Mouse (Mus musculus) small intestine, adult 2 months (tissue): ENCODE measurements around the gene Cenpt.

Experiments used
- CTCF ChIP-seq: fragments of 200-500 bp; IDR thresholded peaks from 2 replicates; pipeline ENCODE4 v1.5.1; 2012; ENCODE audit warnings: low read depth, mild to moderate bottlenecking, control low read depth, inconsistent platforms, low read length, moderate library complexity, mixed read lengths; ENCODE audit not compliant: insufficient replicate concordance, insufficient read length; ENCODE audit errors: extremely low read depth
- POLR2A ChIP-seq: fragments of 200-500 bp; IDR thresholded peaks from 2 replicates; pipeline ENCODE4 v1.6.1; 2012; ENCODE audit warnings: low read depth, mild to moderate bottlenecking, control low read depth, inconsistent platforms, low read length, moderate library complexity

DNA sequence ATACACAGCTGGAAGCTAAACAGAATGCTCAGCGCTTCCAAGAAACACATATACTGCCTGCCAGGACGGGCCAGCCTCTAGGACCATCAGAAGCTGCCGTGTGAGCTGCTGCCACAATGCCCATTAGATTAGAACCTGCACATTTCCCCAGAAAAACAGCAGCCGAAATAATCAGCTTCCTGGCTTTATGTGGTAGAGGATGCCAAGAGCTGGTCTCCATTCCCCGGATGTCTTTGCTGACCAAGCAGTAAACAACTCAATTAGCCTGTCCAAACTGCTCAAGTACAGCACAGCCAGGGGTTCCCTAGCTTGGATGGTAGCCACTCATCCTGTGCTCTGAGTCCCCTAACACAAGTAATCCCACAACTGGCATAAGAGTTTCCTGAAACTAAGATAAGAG is 45.3 kb downstream of the Cenpt start:
- TF ChIP-seq CTCF (no peak), POLR2A (no peak)
